Mouse (Mus musculus) ES-CJ7 (cell line): Measurements from ENCODE around the gene Sltm.

ENCODE experiments used
- DNase-seq: peaks from one replicate; pipeline ENCODE4 v3.0.0; 2011; ENCODE audit warnings: low read depth, low spot score

The Sltm gene

GRCm38 (mm10) chr9:70551524-70551923 is 9.0 kb downstream of the Sltm start:
- no peak for DNase-seq

- peak; percentile 71 for DNase-seq
Measured at GRCm38 (mm10) chr9:70552233-70552632, 9.7 kb downstream of the Sltm start.

DNA sequence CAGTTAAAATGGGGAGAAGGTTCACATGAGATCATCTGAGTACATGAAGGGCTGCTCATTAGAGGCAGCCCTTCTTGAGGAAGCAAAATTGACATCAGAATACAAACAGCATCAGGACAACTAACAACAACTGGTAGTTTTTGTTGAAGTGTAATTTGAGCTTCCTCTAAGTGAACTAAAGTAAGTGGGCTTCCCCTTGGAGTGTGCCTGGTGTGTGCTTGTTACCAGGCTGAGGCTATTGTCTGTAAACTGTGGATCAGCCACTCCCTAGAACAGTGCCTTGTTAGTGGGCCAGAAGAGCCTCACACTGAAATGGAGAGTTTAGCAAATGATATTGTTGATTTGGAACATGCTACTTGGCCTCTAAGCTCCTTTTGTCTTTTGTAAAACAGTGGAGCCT is 12.9 kb downstream of the Sltm start:
- peak; percentile 45 for DNase-seq

GRCm38 (mm10) chr9:70556796-70557195 is 14.2 kb downstream of the Sltm start:
- no peak for DNase-seq

DNA sequence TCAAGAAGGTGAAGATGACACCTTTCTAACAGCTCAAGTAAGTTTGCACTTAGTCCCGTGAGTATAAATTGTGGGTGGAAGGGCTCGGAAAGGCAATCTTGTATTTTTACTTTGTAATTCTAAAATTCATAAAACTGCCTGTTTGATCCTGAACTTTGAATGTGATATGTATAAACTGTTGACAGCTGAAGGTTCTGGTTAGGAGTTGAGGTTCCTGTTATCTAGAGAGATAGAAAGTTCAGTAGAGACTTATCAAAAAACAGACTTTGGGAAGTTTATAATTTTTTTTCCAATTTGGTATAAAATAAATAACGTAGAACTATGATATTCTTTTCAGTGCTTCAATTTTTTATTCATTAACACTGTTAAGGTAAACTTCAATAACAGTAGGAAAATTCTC is 20.3 kb downstream of the Sltm start:
- no peak for DNase-seq

GRCm38 (mm10) chr9:70567651-70568050 is 25.1 kb downstream of the Sltm start:
- DNase-seq, result no peak

- no peak for DNase-seq
Measured at GRCm38 (mm10) chr9:70570351-70570750, 27.8 kb downstream of the Sltm start.

DNA sequence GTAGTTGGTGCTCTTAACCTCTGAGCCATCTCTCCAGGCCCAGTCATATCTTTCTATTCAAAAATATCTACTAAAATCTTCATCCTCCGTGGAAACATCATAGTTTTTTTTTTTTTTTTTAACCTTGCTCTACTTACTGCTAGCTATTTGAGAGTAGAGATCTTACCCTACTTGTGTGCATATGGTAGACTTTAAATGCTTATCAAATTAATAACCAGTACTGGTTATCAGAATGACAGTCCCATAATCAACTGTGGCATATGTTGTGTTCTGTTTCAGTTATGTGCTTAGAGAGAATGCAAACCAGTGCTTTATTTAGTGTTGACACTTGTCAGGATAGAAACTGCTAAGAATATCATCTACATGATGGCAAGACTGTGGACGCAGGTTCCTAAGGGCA is 35.6 kb downstream of the Sltm start:
- no peak for DNase-seq

DNA sequence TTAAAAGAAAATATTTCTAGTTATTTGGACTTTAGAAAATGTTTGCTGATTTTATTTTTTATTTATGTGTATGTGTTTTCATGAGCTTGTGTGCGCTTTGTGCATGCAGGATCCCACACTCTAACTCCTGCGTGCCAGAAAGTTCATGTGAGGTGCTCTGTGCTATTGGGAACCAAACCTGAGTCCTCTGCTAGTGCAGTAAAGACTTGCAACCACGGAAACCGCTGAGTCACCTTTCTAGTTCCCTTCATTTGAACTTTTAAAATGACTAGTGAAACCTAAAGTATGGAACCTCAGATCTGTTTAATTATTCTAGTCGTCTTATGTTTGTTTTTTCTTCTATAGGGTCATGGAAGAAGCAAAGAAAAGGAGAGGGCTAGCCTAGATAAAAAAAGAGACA is 38.4 kb downstream of the Sltm start:
- DNase-seq, result no peak

DNA sequence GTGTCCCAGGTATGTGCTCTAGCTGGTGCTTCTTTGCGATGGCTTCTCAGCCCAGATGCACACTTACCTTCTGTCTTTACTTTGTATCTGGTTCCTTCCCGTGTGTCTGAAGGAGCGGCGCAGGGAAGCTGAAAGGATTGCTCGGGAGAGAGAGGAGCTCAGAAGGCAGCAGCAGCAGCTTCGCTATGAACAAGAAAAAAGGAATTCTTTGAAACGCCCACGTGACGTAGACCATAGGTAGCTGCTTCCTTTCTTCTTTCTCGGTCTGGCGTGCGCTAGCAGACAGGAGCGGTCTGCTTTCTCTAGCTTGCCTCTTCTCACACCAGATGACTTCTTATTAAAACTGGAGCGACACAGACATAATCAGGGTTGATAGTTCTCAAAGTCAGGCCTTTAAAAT is 42.1 kb downstream of the Sltm start:
- DNase-seq, result no peak

DNA sequence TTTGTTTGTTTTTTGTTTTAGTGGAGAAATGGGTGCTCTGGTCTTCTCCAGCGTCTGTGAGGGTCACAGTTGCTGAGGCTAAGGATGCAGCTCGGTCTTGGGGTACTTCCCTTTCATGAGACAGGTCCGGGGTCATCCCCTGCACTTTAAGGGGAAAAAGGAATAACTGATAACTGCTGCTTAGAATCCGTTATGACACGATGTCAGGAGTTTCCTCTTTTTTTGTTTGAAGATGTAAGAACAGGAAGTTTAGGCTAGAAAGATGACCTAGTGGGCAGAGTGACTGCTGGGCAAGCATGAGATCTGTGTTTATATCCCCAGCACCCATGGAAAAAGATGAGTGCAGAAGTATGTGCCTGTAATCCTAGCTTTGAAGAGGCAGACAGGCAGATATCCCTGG is 42.6 kb downstream of the Sltm start:
- DNase-seq, result no peak

- no peak for DNase-seq
Measured at GRCm38 (mm10) chr9:70587171-70587570, 44.6 kb downstream of the Sltm start.

DNA sequence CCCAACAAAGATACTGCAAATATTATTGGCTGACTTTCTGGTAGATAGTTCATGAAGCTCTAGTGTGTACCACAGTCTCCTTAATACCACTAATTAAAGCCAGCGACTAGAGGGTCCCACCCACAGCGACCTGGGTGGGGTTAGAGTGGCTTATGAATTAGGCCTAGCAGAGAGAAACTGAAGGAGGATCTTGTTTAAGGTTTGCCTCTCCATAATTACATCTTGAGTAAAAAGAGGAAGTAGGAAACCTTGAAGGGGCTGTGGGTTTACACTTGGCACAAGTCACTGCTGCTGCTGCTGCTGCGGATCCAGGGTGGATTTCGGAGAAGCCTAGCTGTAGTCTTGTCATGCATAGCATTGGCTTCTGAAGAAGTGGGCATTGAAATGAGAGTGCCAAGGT is 48.2 kb downstream of the Sltm start:
- DNase-seq, result no peak

- no peak for DNase-seq
Measured at GRCm38 (mm10) chr9:70591486-70591885, 48.9 kb downstream of the Sltm start.

DNA sequence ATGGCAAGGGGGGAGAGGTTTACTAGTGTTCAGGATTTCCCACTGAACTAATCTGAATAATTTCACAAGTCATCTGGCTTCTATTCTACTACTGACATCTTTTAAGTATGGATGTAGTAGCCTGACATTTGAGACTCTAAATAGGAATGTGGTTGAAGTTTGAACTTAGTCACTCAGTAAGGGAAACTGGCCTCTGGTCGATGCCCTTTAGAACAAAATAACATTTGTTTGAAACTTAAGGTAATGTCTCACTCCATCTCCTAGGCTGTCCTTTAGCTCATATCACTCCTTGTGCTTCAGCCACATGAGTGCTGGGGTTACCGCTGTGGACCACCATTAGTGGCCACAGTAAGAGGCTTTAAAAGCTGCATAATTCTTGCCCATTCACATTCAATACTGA is 55.7 kb downstream of the Sltm start:
- no peak for DNase-seq

- no peak for DNase-seq
Measured at GRCm38 (mm10) chr9:70602186-70602845, 59.8 kb downstream of the Sltm start.

DNA sequence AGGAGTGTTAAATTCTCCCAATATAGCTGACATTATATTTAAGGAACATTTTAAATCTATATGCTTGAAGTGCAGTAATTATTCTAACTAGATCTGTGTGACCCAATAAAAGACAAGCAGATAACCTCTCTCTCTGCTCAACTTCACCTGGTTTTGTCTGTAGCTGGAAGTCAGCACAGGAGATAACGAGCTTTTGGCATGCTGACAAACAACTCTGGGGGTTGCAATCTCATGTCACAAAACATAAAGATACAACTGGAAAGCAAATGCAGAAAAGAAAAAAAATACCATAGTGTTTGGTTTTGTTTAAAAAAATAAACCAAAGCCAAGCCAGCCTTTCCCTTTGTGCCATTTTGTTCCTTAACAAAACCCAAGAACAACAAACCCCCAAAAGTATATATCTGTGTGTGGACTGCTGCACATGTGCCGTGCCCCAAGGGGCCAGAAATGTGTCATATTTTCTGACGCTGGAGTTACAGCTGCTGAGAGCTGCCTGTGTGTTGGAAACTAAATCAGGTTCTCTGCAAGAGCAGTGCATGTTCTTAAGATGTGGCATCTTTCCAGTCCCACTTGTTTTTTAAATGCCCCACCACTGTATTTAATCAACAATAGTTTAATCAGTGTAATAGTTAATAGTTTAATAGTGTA is 68.6 kb downstream of the Sltm start:
- no peak for DNase-seq

- DNase-seq, result peak; percentile 9
Measured at GRCm38 (mm10) chr9:70629711-70630110, 87.2 kb downstream of the Sltm start.

DNA sequence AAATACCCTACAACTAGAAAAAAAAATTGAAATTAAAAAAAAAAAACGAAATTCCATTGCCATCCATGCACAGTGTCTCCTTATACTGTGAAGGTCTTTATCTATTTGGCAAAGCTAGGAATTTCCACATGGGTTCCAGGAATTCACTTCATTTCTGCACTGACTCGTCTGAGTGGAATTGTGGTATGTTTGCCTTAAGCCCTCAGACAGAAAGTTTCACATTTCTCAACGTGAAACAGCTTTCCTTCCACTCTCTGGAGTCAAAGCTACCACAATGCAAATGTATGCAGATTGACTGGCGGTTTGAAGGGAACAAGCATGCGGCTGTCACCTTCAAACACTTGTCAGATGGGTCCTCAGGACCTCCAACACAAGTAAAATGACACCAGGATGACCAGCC is 89.1 kb downstream of the Sltm start:
- DNase-seq, result peak; percentile 9

GRCm38 (mm10) chr9:70636748-70637147 is 94.2 kb downstream of the Sltm start:
- no peak for DNase-seq
